Mouse (Mus musculus): ENCODE data around the gene Pde2a. TPM values are rescaled to one million over a fixed set of nuclear protein-coding genes. Genes with fewer than 3 reads are reported as not detected.

Pde2a gene
- polyA plus RNA-seq, 1 experiment from 2014 or later, result 31.6 TPM

DNA sequence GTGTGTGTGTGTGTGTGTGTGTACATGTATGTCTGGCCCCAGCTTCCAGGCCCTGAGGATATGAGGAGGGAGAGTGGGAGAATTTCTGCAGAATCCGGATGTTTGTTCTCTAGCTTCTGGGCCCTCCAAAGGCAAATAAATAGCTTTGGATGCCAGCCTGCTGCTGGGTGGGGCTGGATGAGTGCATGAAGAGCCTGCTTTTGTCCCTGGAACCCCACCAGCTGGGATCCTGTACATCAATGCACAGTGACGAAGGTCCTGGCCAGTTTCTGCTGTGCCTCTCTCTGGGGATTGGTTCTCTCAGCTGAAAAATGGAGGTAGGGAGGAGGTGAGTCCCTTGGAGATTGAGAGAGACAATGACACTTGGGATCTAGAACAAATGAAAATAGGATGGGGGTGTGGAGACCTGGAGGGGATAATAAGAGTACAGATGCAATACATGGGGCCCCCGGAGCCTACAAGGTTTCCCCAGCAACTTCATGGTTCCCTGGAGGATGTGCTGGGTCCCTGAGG, 50.5 kb downstream of the Pde2a start:
- Histone ChIP-seq H3K9me3 (replicated peaks; ENCODE audit: control insufficient read depth, low read length, poor library complexity, severe bottlenecking) (no peaks in the 10 kb centered on the region), H3K4me3 (ENCODE audit: low read depth, low read length) (no peak overlapping the region), H3K27me3 (ENCODE audit: control insufficient read depth, insufficient read depth, low read depth, low read length) (no peaks in the 10 kb centered on the region), H3K27ac (ENCODE audit: low read length) (no peak overlapping the region), H3K9ac (ENCODE audit: low read depth, low read length) (no peak overlapping the region), H3K4me1 (ENCODE audit: control insufficient read depth, insufficient read depth, low read length) (no peaks in the 10 kb centered on the region), H3K4me2 (ENCODE audit: low read length) (no peak overlapping the region), H3K36me3 (ENCODE audit: control insufficient read depth, insufficient read depth, low read length) (no peaks in the 10 kb centered on the region)
- ATAC-seq, result no peak
- 58% methylated on average over 3 of the region's 3 CpGs for WGBS

DNA sequence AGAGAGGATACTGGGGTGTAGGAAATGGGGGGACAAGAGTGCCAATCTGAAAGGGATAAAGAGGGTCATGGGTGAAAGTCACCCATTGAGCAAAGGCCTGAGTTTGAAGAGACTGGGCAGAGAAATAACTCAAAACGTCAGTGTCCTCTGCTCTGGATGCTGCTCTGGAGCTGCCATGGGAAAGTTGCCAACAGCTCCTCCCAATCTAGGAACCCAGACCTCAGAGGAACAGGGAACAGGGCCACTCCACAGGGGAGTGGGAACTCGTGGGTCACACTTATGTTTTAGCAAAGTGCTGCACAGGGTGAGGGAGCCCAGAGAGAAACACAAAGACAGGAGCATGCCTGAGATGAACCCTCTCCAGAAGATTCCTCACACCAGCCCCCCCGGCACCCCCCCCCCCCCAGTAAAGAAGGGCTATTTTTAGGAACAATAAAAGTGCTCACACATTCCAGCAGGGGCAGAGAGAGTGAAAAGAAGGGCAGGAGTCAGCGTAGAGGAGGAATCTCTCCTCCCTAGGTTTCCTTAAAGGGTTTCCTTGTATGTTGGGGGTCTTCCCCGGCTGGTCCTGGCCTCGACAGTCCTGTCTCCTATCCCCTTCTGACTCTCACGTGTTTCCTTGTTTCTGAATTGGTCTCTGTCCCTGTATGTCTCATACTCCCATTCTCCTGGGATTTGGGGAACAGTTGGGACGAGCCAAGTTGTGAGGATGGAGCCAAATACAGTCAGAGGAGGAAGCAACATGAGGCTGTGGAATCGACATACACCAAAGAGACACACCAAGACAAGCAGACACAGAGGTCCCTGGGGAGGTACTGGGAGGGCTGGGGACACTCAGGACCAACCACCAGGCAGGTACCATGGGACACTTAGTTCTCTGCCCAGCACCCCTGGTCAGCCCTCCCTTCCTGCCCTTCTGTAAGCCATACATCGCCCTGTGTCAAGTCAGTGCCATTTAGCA, 51.4 kb downstream of the Pde2a start:
- no peaks in the 10 kb centered on the region for H3K4me1 ChIP-seq (ENCODE audit: control insufficient read depth, insufficient read depth, low read length)
- H3K27ac ChIP-seq (ENCODE audit: low read length), result no peak overlapping the region
- no peak overlapping the region for H3K4me2 ChIP-seq (ENCODE audit: low read length)
- no peak for ATAC-seq
- H3K9ac ChIP-seq (ENCODE audit: low read depth, low read length), result no peak overlapping the region
- no peaks in the 10 kb centered on the region for H3K36me3 ChIP-seq (ENCODE audit: control insufficient read depth, insufficient read depth, low read length)
- no peak overlapping the region for H3K4me3 ChIP-seq (ENCODE audit: low read depth, low read length)
- 57% methylated on average over 10 of the region's 10 CpGs for WGBS
- no peaks in the 10 kb centered on the region for H3K27me3 ChIP-seq (ENCODE audit: control insufficient read depth, insufficient read depth, low read depth, low read length)
- H3K9me3 ChIP-seq (replicated peaks; ENCODE audit: control insufficient read depth, low read length, poor library complexity, severe bottlenecking), result no peaks in the 10 kb centered on the region

DNA sequence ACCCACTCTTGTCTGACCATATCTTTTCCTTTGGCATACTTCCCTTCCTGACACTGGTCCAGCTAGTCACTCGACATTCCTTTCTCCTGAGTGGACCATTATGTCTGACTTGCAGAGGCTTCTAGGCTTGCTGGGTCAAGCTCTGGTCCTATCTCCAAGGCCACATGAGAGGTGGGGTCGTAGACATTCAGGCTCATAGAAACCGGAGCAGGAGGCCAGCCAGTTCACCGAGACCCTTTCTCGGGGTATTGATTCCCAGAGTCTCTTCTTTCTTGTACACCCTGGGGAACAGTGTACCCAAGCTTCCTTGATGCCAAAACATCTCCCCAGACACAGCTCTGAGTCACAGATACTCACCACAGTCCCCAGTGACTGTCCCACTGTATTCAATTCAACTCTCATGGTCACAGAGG, 52.9 kb downstream of the Pde2a start:
- H3K9me3 ChIP-seq (replicated peaks; ENCODE audit: control insufficient read depth, low read length, poor library complexity, severe bottlenecking), result no peaks in the 10 kb centered on the region
- ATAC-seq, result no peak
- no peaks in the 10 kb centered on the region for H3K27me3 ChIP-seq (ENCODE audit: control insufficient read depth, insufficient read depth, low read depth, low read length)
- 92% methylated on average over 5 of the region's 5 CpGs for WGBS
- no peak overlapping the region for H3K9ac ChIP-seq (ENCODE audit: low read depth, low read length)
- H3K4me2 ChIP-seq (ENCODE audit: low read length), result no peak overlapping the region
- H3K4me1 ChIP-seq (ENCODE audit: control insufficient read depth, insufficient read depth, low read length), result no peaks in the 10 kb centered on the region
- H3K27ac ChIP-seq (ENCODE audit: low read length), result no peak overlapping the region
- no peaks in the 10 kb centered on the region for H3K36me3 ChIP-seq (ENCODE audit: control insufficient read depth, insufficient read depth, low read length)
- H3K4me3 ChIP-seq (ENCODE audit: low read depth, low read length), result no peak overlapping the region

DNA sequence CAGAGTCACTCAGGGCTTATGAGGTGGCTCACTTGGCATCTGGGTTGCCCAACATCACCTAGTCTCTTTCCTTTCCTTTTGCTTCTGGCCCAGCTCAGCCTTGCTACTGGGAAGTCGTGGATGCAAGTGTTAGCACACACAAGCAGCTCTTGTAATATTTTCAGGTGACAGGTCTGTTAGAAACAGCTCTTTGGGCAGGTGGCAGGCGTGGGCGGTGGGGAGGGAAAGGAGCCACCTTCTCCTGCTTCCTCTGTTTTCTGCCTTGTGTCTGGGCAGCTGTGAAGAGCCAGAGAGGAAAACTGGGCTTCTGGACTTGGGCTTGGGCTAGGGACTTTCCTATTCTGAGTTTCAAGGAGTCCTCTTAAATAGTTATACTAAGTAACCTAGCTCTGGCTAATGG, 54.5 kb downstream of the Pde2a start:
- Histone ChIP-seq H3K27ac (ENCODE audit: low read length) (no peak overlapping the region), H3K9ac (ENCODE audit: low read depth, low read length) (no peak overlapping the region), H3K9me3 (replicated peaks; ENCODE audit: control insufficient read depth, low read length, poor library complexity, severe bottlenecking) (no peaks in the 10 kb centered on the region), H3K4me1 (ENCODE audit: control insufficient read depth, insufficient read depth, low read length) (no peaks in the 10 kb centered on the region), H3K36me3 (ENCODE audit: control insufficient read depth, insufficient read depth, low read length) (no peaks in the 10 kb centered on the region), H3K27me3 (ENCODE audit: control insufficient read depth, insufficient read depth, low read depth, low read length) (no peaks in the 10 kb centered on the region), H3K4me2 (ENCODE audit: low read length) (no peak overlapping the region), H3K4me3 (ENCODE audit: low read depth, low read length) (no peak overlapping the region)
- no peak for ATAC-seq
- 80% methylated on average over 3 of the region's 3 CpGs for WGBS

DNA sequence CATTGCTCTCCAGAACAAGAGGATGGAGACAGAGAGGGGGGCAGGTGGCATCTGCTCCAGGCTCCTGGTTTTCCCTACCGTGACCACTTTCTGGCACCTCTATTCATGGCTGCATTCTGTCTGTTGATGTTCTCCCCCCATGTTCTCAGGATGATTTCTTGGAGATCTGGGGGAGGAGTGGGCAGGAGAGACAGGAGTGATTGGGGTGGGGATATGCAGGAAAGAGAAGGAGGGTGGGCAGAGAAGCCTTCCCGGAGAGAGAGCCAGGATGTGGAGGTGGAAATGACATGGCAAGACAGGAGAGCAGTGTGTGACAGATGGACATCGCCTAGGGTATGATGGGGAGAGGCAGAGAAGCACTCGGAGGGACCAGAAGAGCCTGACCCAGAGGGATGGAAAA, 55.0 kb downstream of the Pde2a start:
- no peak overlapping the region for H3K4me3 ChIP-seq (ENCODE audit: low read depth, low read length)
- H3K36me3 ChIP-seq (ENCODE audit: control insufficient read depth, insufficient read depth, low read length), result no peaks in the 10 kb centered on the region
- H3K9me3 ChIP-seq (replicated peaks; ENCODE audit: control insufficient read depth, low read length, poor library complexity, severe bottlenecking), result no peaks in the 10 kb centered on the region
- no peaks in the 10 kb centered on the region for H3K27me3 ChIP-seq (ENCODE audit: control insufficient read depth, insufficient read depth, low read depth, low read length)
- no peak overlapping the region for H3K27ac ChIP-seq (ENCODE audit: low read length)
- no peak overlapping the region for H3K4me2 ChIP-seq (ENCODE audit: low read length)
- no peak for ATAC-seq
- no peaks in the 10 kb centered on the region for H3K4me1 ChIP-seq (ENCODE audit: control insufficient read depth, insufficient read depth, low read length)
- H3K9ac ChIP-seq (ENCODE audit: low read depth, low read length), result no peak overlapping the region
- WGBS, result 82% methylated on average over 4 of the region's 4 CpGs

DNA sequence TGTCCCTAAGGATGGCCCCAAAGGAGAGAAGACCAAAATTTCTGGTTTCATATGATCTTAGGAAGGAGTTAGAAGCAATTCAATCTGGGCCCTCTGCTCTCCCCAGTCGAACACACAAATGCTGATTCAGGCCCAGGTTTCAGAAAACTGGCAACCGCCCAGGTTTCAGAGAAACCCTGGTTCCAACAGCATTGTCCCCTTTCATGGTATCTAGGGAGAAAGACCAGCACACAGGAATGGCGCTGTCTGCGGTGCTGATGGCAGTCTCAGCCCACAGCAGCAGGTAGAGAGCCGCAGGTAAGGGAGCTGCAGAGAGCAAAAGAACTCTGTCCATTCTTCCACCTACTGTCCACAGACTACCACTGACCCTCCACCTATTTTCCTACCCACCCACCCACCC, 55.7 kb downstream of the Pde2a start:
- Histone ChIP-seq H3K4me3 (ENCODE audit: low read depth, low read length) (no peak overlapping the region), H3K4me1 (ENCODE audit: control insufficient read depth, insufficient read depth, low read length) (no peaks in the 10 kb centered on the region), H3K27me3 (ENCODE audit: control insufficient read depth, insufficient read depth, low read depth, low read length) (no peaks in the 10 kb centered on the region), H3K27ac (ENCODE audit: low read length) (no peak overlapping the region), H3K36me3 (ENCODE audit: control insufficient read depth, insufficient read depth, low read length) (no peaks in the 10 kb centered on the region), H3K9me3 (replicated peaks; ENCODE audit: control insufficient read depth, low read length, poor library complexity, severe bottlenecking) (no peaks in the 10 kb centered on the region), H3K9ac (ENCODE audit: low read depth, low read length) (no peak overlapping the region), H3K4me2 (ENCODE audit: low read length) (no peak overlapping the region)
- 45% methylated on average over 5 of the region's 5 CpGs for WGBS
- ATAC-seq, result no peak

DNA sequence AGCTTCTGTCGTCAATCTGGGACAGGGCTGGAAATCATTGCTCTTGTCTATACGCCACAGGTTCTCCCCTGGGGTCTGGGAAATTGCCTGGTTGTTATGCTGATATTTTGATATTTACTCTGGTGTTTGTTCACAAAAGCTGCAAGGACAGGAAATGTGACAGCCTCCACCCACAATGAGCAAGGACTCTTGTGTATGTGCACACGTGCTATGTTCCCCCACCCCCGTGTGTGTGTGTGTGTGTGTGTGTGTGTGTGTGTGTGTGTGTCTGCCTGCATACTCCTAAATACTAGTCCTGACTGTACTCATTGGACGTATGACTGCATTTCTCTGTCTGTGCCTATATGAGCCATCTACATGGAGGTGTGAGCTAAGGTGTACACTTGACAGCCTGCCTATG, 56.6 kb downstream of the Pde2a start:
- no peak overlapping the region for H3K9ac ChIP-seq (ENCODE audit: low read depth, low read length)
- no peaks in the 10 kb centered on the region for H3K36me3 ChIP-seq (ENCODE audit: control insufficient read depth, insufficient read depth, low read length)
- no peak overlapping the region for H3K27ac ChIP-seq (ENCODE audit: low read length)
- no peak overlapping the region for H3K4me3 ChIP-seq (ENCODE audit: low read depth, low read length)
- H3K4me1 ChIP-seq (ENCODE audit: control insufficient read depth, insufficient read depth, low read length), result no peaks in the 10 kb centered on the region
- H3K4me2 ChIP-seq (ENCODE audit: low read length), result no peak overlapping the region
- no peaks in the 10 kb centered on the region for H3K27me3 ChIP-seq (ENCODE audit: control insufficient read depth, insufficient read depth, low read depth, low read length)
- no peaks in the 10 kb centered on the region for H3K9me3 ChIP-seq (replicated peaks; ENCODE audit: control insufficient read depth, low read length, poor library complexity, severe bottlenecking)
- 75% methylated on average over 5 of the region's 5 CpGs for WGBS
- ATAC-seq, result no peak

DNA sequence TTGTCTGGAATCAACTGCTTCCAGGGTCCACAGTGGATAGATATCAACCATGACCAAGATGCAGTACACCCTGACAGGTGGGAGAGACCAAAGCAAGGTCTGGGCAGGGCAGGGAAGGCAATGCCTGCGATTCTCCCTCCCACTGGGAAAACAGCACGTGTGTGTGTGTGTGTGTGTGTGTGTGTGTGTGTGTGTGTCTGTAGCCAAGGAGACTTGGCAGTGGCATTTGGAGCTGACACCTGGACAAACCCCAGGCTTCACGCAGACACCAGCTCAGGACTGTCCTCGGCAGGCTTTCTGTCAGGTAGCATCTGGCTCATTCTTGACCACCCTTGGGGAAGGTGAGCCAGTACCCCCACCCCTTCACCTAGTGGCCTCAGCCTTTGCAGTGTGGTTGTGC, 58.4 kb downstream of the Pde2a start:
- Histone ChIP-seq H3K4me3 (ENCODE audit: low read depth, low read length) (no peak overlapping the region), H3K4me2 (ENCODE audit: low read length) (no peak overlapping the region), H3K36me3 (ENCODE audit: control insufficient read depth, insufficient read depth, low read length) (no peaks in the 10 kb centered on the region), H3K27me3 (ENCODE audit: control insufficient read depth, insufficient read depth, low read depth, low read length) (no peaks in the 10 kb centered on the region), H3K9me3 (replicated peaks; ENCODE audit: control insufficient read depth, low read length, poor library complexity, severe bottlenecking) (no peaks in the 10 kb centered on the region), H3K9ac (ENCODE audit: low read depth, low read length) (no peak overlapping the region), H3K4me1 (ENCODE audit: control insufficient read depth, insufficient read depth, low read length) (no peaks in the 10 kb centered on the region), H3K27ac (ENCODE audit: low read length) (no peak overlapping the region)
- no peak for ATAC-seq
- WGBS, result 73% methylated on average over 4 of the region's 4 CpGs

DNA sequence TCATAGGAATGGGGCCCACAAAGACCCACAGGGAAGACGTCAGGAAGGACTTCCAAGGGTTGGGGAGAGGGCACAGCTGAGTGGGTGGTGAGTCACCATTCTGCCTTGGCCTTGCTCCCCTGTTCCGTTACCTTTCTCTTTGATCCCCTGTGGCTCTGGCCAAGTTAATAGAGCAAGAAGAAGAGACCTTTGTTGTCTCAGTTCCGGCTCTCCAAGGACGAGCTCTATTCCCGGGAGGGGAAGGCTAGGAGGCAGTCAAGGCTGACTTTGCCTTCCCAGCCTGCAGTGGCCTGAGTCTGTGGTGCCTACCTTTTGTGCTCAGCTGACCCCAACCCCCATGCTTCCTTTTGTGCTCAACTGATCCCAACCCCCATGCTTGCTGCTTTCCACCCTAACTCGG, 59.2 kb downstream of the Pde2a start:
- no peak for ATAC-seq
- H3K27ac ChIP-seq (ENCODE audit: low read length), result no peak overlapping the region
- no peak overlapping the region for H3K9ac ChIP-seq (ENCODE audit: low read depth, low read length)
- H3K4me3 ChIP-seq (ENCODE audit: low read depth, low read length), result no peak overlapping the region
- H3K4me2 ChIP-seq (ENCODE audit: low read length), result no peak overlapping the region
- no peaks in the 10 kb centered on the region for H3K9me3 ChIP-seq (replicated peaks; ENCODE audit: control insufficient read depth, low read length, poor library complexity, severe bottlenecking)
- 48% methylated on average over 6 of the region's 6 CpGs for WGBS
- H3K4me1 ChIP-seq (ENCODE audit: control insufficient read depth, insufficient read depth, low read length), result no peaks in the 10 kb centered on the region
- no peaks in the 10 kb centered on the region for H3K36me3 ChIP-seq (ENCODE audit: control insufficient read depth, insufficient read depth, low read length)
- H3K27me3 ChIP-seq (ENCODE audit: control insufficient read depth, insufficient read depth, low read depth, low read length), result no peaks in the 10 kb centered on the region
